Mouse (Mus musculus): ENCODE results near the gene Nob1. TPM values are rescaled to one million over a fixed set of nuclear protein-coding genes. Genes with fewer than 3 reads are reported as not detected.
A peak's percentile ranks its signal among the peaks of the same experiment; 100 is the strongest.

Nob1 gene
- polyA plus RNA-seq, 1 experiment from 2014 or later = 52.0 TPM

GRCm38 (mm10) chr8:107399495-107399894, 25.4 kb downstream of the Nob1 start:
- no peaks in the 10 kb centered on the region for H3K9me3 ChIP-seq (ENCODE audit: control insufficient read depth, low read length)
- no peak for ATAC-seq (ENCODE audit: low FRiP score, low TSS enrichment)
- no peak overlapping the region for H3K4me2 ChIP-seq (ENCODE audit: low read length)
- H3K4me1 ChIP-seq (ENCODE audit: control insufficient read depth, insufficient read depth, low read length) = peaks cover 8% of the 10 kb centered on the region; the same call in 1 of the 2 replicates
- WGBS = 46% methylated on average over 9 of the region's 9 CpGs
- no peaks in the 10 kb centered on the region for H3K36me3 ChIP-seq (ENCODE audit: control insufficient read depth, insufficient read depth, low read length)
- no peak overlapping the region for H3K27ac ChIP-seq (replicated peaks; ENCODE audit: low read depth, low read length)
- H3K4me3 ChIP-seq (replicated peaks; ENCODE audit: low read depth, low read length) = no peak overlapping the region
- no peaks in the 10 kb centered on the region for H3K27me3 ChIP-seq (ENCODE audit: control insufficient read depth, insufficient read depth, low read length)
- DNase-seq = peak; percentile 21
- H3K9ac ChIP-seq (replicated peaks; ENCODE audit: low read length) = no peak overlapping the region

GRCm38 (mm10) chr8:107397665-107398064, 27.2 kb downstream of the Nob1 start:
- Histone ChIP-seq H3K27ac (replicated peaks; ENCODE audit: low read depth, low read length) (no peak overlapping the region), H3K4me3 (replicated peaks; ENCODE audit: low read depth, low read length) (no peak overlapping the region), H3K27me3 (ENCODE audit: control insufficient read depth, insufficient read depth, low read length) (no peaks in the 10 kb centered on the region), H3K4me2 (ENCODE audit: low read length) (no peak overlapping the region), H3K9me3 (ENCODE audit: control insufficient read depth, low read length) (no peaks in the 10 kb centered on the region), H3K36me3 (ENCODE audit: control insufficient read depth, insufficient read depth, low read length) (no peaks in the 10 kb centered on the region), H3K4me1 (ENCODE audit: control insufficient read depth, insufficient read depth, low read length) (peaks cover under 1% of the 10 kb centered on the region; the same call in 1 of the 2 replicates), H3K9ac (replicated peaks; ENCODE audit: low read length) (no peak overlapping the region)
- 64% methylated on average over 12 of the region's 12 CpGs for WGBS
- ATAC-seq (ENCODE audit: low FRiP score, low TSS enrichment) (no peak), DNase-seq (no peak)

- H3K4me1 ChIP-seq (ENCODE audit: control insufficient read depth, insufficient read depth, low read length) = no peaks in the 10 kb centered on the region
- no peak overlapping the region for H3K27ac ChIP-seq (replicated peaks; ENCODE audit: low read depth, low read length)
- DNase-seq (no peak), ATAC-seq (ENCODE audit: low FRiP score, low TSS enrichment) (no peak)
- no peak overlapping the region for H3K4me2 ChIP-seq (ENCODE audit: low read length)
- 93% methylated on average over 10 of the region's 10 CpGs for WGBS
- no peaks in the 10 kb centered on the region for H3K27me3 ChIP-seq (ENCODE audit: control insufficient read depth, insufficient read depth, low read length)
- H3K36me3 ChIP-seq (ENCODE audit: control insufficient read depth, insufficient read depth, low read length) = no peaks in the 10 kb centered on the region
- no peak overlapping the region for H3K4me3 ChIP-seq (replicated peaks; ENCODE audit: low read depth, low read length)
- H3K9ac ChIP-seq (replicated peaks; ENCODE audit: low read length) = no peak overlapping the region
- H3K9me3 ChIP-seq (ENCODE audit: control insufficient read depth, low read length) = no peaks in the 10 kb centered on the region
Observed at GRCm38 (mm10) chr8:107396106-107396670, 28.7 kb downstream of the Nob1 start.

GRCm38 (mm10) chr8:107395397-107395796, 29.5 kb downstream of the Nob1 start:
- Histone ChIP-seq H3K27me3 (ENCODE audit: control insufficient read depth, insufficient read depth, low read length) (no peaks in the 10 kb centered on the region), H3K9ac (replicated peaks; ENCODE audit: low read length) (no peak overlapping the region), H3K4me2 (ENCODE audit: low read length) (no peak overlapping the region), H3K4me3 (replicated peaks; ENCODE audit: low read depth, low read length) (no peak overlapping the region), H3K36me3 (ENCODE audit: control insufficient read depth, insufficient read depth, low read length) (no peaks in the 10 kb centered on the region), H3K27ac (replicated peaks; ENCODE audit: low read depth, low read length) (no peak overlapping the region), H3K9me3 (ENCODE audit: control insufficient read depth, low read length) (no peaks in the 10 kb centered on the region), H3K4me1 (ENCODE audit: control insufficient read depth, insufficient read depth, low read length) (no peaks in the 10 kb centered on the region)
- DNase-seq (no peak), ATAC-seq (ENCODE audit: low FRiP score, low TSS enrichment) (no peak)

GRCm38 (mm10) chr8:107391136-107391516, 33.7 kb downstream of the Nob1 start:
- 67% methylated on average over 4 of the region's 4 CpGs for WGBS
- no peak overlapping the region for H3K27ac ChIP-seq (replicated peaks; ENCODE audit: low read depth, low read length)
- no peaks in the 10 kb centered on the region for H3K36me3 ChIP-seq (ENCODE audit: control insufficient read depth, insufficient read depth, low read length)
- no peaks in the 10 kb centered on the region for H3K27me3 ChIP-seq (ENCODE audit: control insufficient read depth, insufficient read depth, low read length)
- no peak overlapping the region for H3K9ac ChIP-seq (replicated peaks; ENCODE audit: low read length)
- H3K4me1 ChIP-seq (ENCODE audit: control insufficient read depth, insufficient read depth, low read length) = no peaks in the 10 kb centered on the region
- no peaks in the 10 kb centered on the region for H3K9me3 ChIP-seq (ENCODE audit: control insufficient read depth, low read length)
- no peak for ATAC-seq (ENCODE audit: low FRiP score, low TSS enrichment)
- no peak overlapping the region for H3K4me3 ChIP-seq (replicated peaks; ENCODE audit: low read depth, low read length)
- DNase-seq = no peak
- H3K4me2 ChIP-seq (ENCODE audit: low read length) = no peak overlapping the region

- Histone ChIP-seq H3K4me2 (ENCODE audit: low read length) (no peak overlapping the region), H3K9me3 (ENCODE audit: control insufficient read depth, low read length) (no peaks in the 10 kb centered on the region), H3K27me3 (ENCODE audit: control insufficient read depth, insufficient read depth, low read length) (no peaks in the 10 kb centered on the region), H3K27ac (replicated peaks; ENCODE audit: low read depth, low read length) (no peak overlapping the region), H3K4me1 (ENCODE audit: control insufficient read depth, insufficient read depth, low read length) (no peaks in the 10 kb centered on the region), H3K4me3 (replicated peaks; ENCODE audit: low read depth, low read length) (no peak overlapping the region), H3K36me3 (ENCODE audit: control insufficient read depth, insufficient read depth, low read length) (no peaks in the 10 kb centered on the region), H3K9ac (replicated peaks; ENCODE audit: low read length) (no peak overlapping the region)
- WGBS = 91% methylated on average over 16 of the region's 16 CpGs
- ATAC-seq (ENCODE audit: low FRiP score, low TSS enrichment) (no peak), DNase-seq (no peak)
Observed at GRCm38 (mm10) chr8:107390476-107391135, 34.2 kb downstream of the Nob1 start.

GRCm38 (mm10) chr8:107389557-107389956, 35.3 kb downstream of the Nob1 start:
- no peak overlapping the region for H3K4me2 ChIP-seq (ENCODE audit: low read length)
- H3K9me3 ChIP-seq (ENCODE audit: control insufficient read depth, low read length) = no peaks in the 10 kb centered on the region
- no peak overlapping the region for H3K4me3 ChIP-seq (replicated peaks; ENCODE audit: low read depth, low read length)
- peak; percentile 84 for DNase-seq
- no peaks in the 10 kb centered on the region for H3K27me3 ChIP-seq (ENCODE audit: control insufficient read depth, insufficient read depth, low read length)
- H3K27ac ChIP-seq (replicated peaks; ENCODE audit: low read depth, low read length) = no peak overlapping the region
- H3K4me1 ChIP-seq (ENCODE audit: control insufficient read depth, insufficient read depth, low read length) = no peaks in the 10 kb centered on the region
- WGBS = 74% methylated on average over 8 of the region's 8 CpGs
- no peaks in the 10 kb centered on the region for H3K36me3 ChIP-seq (ENCODE audit: control insufficient read depth, insufficient read depth, low read length)
- H3K9ac ChIP-seq (replicated peaks; ENCODE audit: low read length) = no peak overlapping the region
- ATAC-seq (ENCODE audit: low FRiP score, low TSS enrichment) = no peak; the same call in 1 of the 2 replicates

GRCm38 (mm10) chr8:107387861-107388260, 37.0 kb downstream of the Nob1 start:
- no peaks in the 10 kb centered on the region for H3K9me3 ChIP-seq (ENCODE audit: control insufficient read depth, low read length)
- no peaks in the 10 kb centered on the region for H3K27me3 ChIP-seq (ENCODE audit: control insufficient read depth, insufficient read depth, low read length)
- no peak overlapping the region for H3K9ac ChIP-seq (replicated peaks; ENCODE audit: low read length)
- H3K4me1 ChIP-seq (ENCODE audit: control insufficient read depth, insufficient read depth, low read length) = no peaks in the 10 kb centered on the region
- no peak overlapping the region for H3K4me2 ChIP-seq (ENCODE audit: low read length)
- DNase-seq (peak; percentile 69), ATAC-seq (ENCODE audit: low FRiP score, low TSS enrichment) (no peak)
- H3K4me3 ChIP-seq (replicated peaks; ENCODE audit: low read depth, low read length) = no peak overlapping the region
- 69% methylated on average over 5 of the region's 5 CpGs for WGBS
- H3K27ac ChIP-seq (replicated peaks; ENCODE audit: low read depth, low read length) = no peak overlapping the region
- no peaks in the 10 kb centered on the region for H3K36me3 ChIP-seq (ENCODE audit: control insufficient read depth, insufficient read depth, low read length)

- H3K36me3 ChIP-seq (ENCODE audit: control insufficient read depth, insufficient read depth, low read length) = no peaks in the 10 kb centered on the region
- H3K27ac ChIP-seq (replicated peaks; ENCODE audit: low read depth, low read length) = no peak overlapping the region
- no peak overlapping the region for H3K4me2 ChIP-seq (ENCODE audit: low read length)
- 36% methylated on average over 3 of the region's 3 CpGs for WGBS
- H3K9ac ChIP-seq (replicated peaks; ENCODE audit: low read length) = no peak overlapping the region
- no peak overlapping the region for H3K4me3 ChIP-seq (replicated peaks; ENCODE audit: low read depth, low read length)
- DNase-seq (peak; percentile 84), ATAC-seq (ENCODE audit: low FRiP score, low TSS enrichment) (no peak)
- H3K4me1 ChIP-seq (ENCODE audit: control insufficient read depth, insufficient read depth, low read length) = no peaks in the 10 kb centered on the region
- H3K9me3 ChIP-seq (ENCODE audit: control insufficient read depth, low read length) = no peaks in the 10 kb centered on the region
- no peaks in the 10 kb centered on the region for H3K27me3 ChIP-seq (ENCODE audit: control insufficient read depth, insufficient read depth, low read length)
Observed at GRCm38 (mm10) chr8:107386642-107387041, 38.2 kb downstream of the Nob1 start.

Measured in midbrain, embryonic 14.5 days (tissue).